Mouse (Mus musculus) embryonic facial prominence, embryonic 14.5 days (tissue): Measurements from ENCODE around the gene Shroom3. TPM values are rescaled to one million over a fixed set of nuclear protein-coding genes. Genes with fewer than 3 reads are reported as not detected.
A peak's percentile ranks its signal among the peaks of the same experiment; 100 is the strongest.

ENCODE experiments used
- ATAC-seq: fragments of 200-750 bp; cut with Nextera tagmentation; 2 replicates; pipeline ENCODE4 v1.8.0; 2017; ENCODE audit warnings: low read depth, moderate number of reproducible peaks, moderate TSS enrichment
- DNase-seq: peaks from one replicate; pipeline ENCODE4 v3.0.0-alpha.2; 2015; ENCODE audit warnings: low spot score
- H3K27ac ChIP-seq: fragments of 300-500 bp; sonication (generic); replicated peaks from 2 replicates; pipeline ENCODE4 v1.5.1; 2014; ENCODE audit warnings: low read depth, mild to moderate bottlenecking, low read length, moderate library complexity
- H3K27me3 ChIP-seq: fragments of 300-500 bp; sonication (generic); replicated peaks from 2 replicates; pipeline ENCODE4 v1.6.1; 2014; ENCODE audit warnings: low read length; ENCODE audit not compliant: control insufficient read depth, insufficient read depth
- H3K36me3 ChIP-seq: fragments of 300-500 bp; sonication (generic); 2 replicates; pipeline ENCODE4 v1.6.1; 2014; ENCODE audit warnings: low read length, mixed read lengths; ENCODE audit not compliant: control insufficient read depth, insufficient read depth
- H3K4me1 ChIP-seq: fragments of 300-500 bp; sonication (generic); 2 replicates; pipeline ENCODE4 v1.6.1; 2014; ENCODE audit warnings: antibody characterized with exemption, low read length; ENCODE audit not compliant: control insufficient read depth, insufficient read depth
- H3K4me2 ChIP-seq: fragments of 300-500 bp; sonication (generic); 2 replicates; pipeline ENCODE4 v1.6.1; 2014; ENCODE audit warnings: low read depth, mild to moderate bottlenecking, low read length, moderate library complexity, mixed read lengths
- H3K4me3 ChIP-seq: fragments of 300-500 bp; sonication (generic); 2 replicates; pipeline ENCODE4 v1.5.1; 2014; ENCODE audit warnings: low read depth, mild to moderate bottlenecking, low read length
- H3K9ac ChIP-seq: fragments of 300-500 bp; sonication (generic); 2 replicates; pipeline ENCODE4 v1.6.1; 2014; ENCODE audit warnings: low read depth, mild to moderate bottlenecking, low read length, moderate library complexity, mixed read lengths
- H3K9me3 ChIP-seq: fragments of 300-500 bp; sonication (generic); 2 replicates; pipeline ENCODE4 v1.6.1; 2016; ENCODE audit warnings: low read length; ENCODE audit not compliant: control insufficient read depth
- WGBS: fragments of 180-500 bp; shearing (Covaris S2); extraction: QIAGEN DNeasy Blood & Tissue Kit; methylation state at CpG from one replicate; pipeline ENCODE4 v1.1.7; 2014; 5-methylcytosine and 5-hydroxymethylcytosine counted together
- polyA plus RNA-seq: library from polyadenylated mRNA; unstranded; fragments of >200 nt; fragmentation: Nextera tagmentation; extraction: Ambion mirVana; gene quantifications from 2 replicates; pipeline ENCODE4 v1.2.1, GENCODE M21; 2014

The Shroom3 gene
- polyA plus RNA-seq, 1 experiment from 2014 or later = 3.4 TPM

GRCm38 (mm10) chr5:92811761-92812160 is 128.5 kb downstream of the Shroom3 start:
- peak overlapping the region; percentile 7; the same call in 1 of the 2 replicates for H3K4me2 ChIP-seq

DNA sequence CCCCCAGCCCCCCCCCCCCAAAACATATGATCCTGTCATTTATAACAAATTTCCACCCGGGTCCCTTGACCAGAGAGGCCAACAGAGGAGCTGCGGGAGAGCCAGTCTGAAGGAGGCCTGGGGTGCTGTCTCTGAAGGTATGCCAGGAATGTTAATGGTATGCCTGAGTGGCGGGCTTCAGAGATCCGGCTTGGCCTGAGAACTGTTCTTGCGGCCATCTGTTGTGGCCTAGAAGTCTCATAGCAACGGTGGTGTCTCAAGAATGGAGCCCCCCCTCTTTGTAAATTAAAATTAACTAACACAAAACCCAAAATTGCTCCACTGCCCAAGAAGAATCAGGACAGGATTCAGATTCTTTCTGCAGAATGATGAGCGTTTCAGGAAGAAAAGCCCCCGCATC is 129.7 kb downstream of the Shroom3 start:
- DNase-seq (peak; percentile 89), ATAC-seq (peak; percentile 60; the same call in 1 of the 2 replicates)
- peaks cover 8% of the 10 kb centered on the region; the same call in 1 of the 2 replicates for H3K27me3 ChIP-seq
- H3K9ac ChIP-seq = no peak overlapping the region
- 12% methylated on average over 8 of the region's 8 CpGs for WGBS
- H3K9me3 ChIP-seq = no peaks in the 10 kb centered on the region
- no peaks in the 10 kb centered on the region for H3K36me3 ChIP-seq
- H3K4me1 ChIP-seq = peaks cover 20% of the 10 kb centered on the region
- no peak overlapping the region for H3K4me3 ChIP-seq
- H3K27ac ChIP-seq = no peak overlapping the region
- 0 out of 2 replicates have a peak overlapping the region, but pooled peaks have one; percentile 15 for H3K4me2 ChIP-seq

More at GRCm38 (mm10) chr5:92811761-92812160, 128.5 kb downstream of the Shroom3 start:
- H3K4me3 ChIP-seq = no peak overlapping the region
- H3K9me3 ChIP-seq = no peaks in the 10 kb centered on the region
- DNase-seq = peak; percentile 46
- no peak for ATAC-seq
- peaks cover 20% of the 10 kb centered on the region for H3K4me1 ChIP-seq
- H3K9ac ChIP-seq = no peak overlapping the region
- no peak overlapping the region for H3K27ac ChIP-seq
- peaks cover 8% of the 10 kb centered on the region; the same call in 1 of the 2 replicates for H3K27me3 ChIP-seq
- H3K36me3 ChIP-seq = no peaks in the 10 kb centered on the region
- 26% methylated on average over 7 of the region's 7 CpGs for WGBS

DNA sequence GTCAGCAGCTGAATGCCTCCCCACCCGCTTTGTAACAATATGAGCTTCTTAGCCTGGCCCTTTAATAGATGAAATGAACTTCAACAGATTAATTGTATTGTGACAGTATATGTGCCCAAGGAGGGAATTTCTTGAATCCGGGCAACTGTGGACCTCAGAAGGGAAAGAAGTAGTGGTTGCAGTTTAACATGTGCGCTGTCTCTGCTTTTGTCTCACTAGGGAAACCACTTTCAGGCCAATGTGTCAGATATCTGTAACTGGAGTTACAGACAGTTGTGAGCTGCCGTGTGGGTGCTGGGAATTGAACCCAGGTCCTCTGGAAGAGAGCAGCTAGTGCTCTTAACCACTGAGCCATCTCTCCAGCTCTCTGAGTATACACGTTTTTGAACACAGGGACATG is 130.3 kb downstream of the Shroom3 start:
- Histone ChIP-seq H3K4me1 (peaks cover 18% of the 10 kb centered on the region), H3K27ac (no peak overlapping the region), H3K4me3 (no peak overlapping the region), H3K9ac (no peak overlapping the region), H3K27me3 (peaks cover 8% of the 10 kb centered on the region; the same call in 1 of the 2 replicates), H3K4me2 (no peak overlapping the region), H3K9me3 (no peaks in the 10 kb centered on the region), H3K36me3 (no peaks in the 10 kb centered on the region)
- no peak for ATAC-seq
- no peak for DNase-seq
- 75% methylated on average over 5 of the region's 5 CpGs for WGBS

DNA sequence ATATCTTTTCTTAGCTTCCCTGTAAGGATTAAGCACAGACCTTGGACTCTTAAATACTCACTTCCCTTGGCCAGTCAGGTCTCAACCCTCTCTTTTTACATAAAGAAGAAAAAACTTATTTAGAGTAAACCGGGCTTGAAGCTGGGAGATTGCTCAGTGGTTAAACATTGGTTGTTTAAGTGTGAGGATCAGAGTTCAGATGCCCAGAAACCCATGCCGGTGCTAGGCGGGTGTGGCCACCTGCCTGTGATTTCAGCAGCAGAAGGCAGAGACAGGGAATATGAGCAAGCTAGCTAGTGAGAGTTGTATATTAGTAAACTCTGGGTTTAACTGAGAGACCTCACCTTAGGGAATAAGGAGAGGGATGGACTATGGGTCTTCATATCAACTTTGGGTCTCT is 131.4 kb downstream of the Shroom3 start:
- Histone ChIP-seq H3K27me3 (0 out of 2 replicates have a peak, but pooled peaks cover 4% of the 10 kb centered on the region), H3K9me3 (no peaks in the 10 kb centered on the region), H3K27ac (no peak overlapping the region)

DNA sequence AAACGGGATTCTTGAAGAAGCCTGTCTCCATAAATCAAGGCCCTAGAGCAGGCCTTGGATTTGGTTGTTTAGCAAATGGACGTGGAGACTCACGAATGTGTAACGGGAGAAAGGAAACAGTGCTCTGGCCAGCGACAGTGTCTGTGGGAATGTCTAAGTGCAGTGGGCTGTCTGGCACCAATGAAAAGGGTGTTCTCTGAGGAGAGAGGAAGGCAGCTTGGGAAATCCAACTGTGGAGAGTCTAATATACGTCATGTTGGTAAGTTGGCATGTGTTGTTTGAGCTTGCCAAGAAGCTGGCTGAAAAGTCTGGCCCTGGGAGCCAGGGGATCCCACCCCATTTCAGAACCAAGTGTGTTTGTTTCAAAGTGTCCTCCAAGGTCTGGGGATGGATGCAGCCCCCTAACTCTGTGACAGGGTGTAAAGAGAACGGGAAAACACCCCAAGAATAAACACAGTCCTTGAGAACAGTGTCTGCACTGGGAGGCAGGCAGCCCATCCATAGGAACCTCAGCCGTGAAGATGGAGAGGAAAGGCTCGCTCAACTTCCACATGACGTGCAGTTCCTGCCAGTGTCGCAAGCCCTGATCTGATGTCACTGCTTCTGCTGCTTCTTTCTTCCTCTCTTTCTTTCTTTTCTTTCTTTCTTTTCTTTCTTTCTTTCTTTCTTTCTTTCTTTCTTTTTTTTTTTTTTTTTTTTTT is 134.0 kb downstream of the Shroom3 start:
- H3K36me3 ChIP-seq = no peaks in the 10 kb centered on the region
- H3K4me3 ChIP-seq = no peak overlapping the region
- DNase-seq (no peak), ATAC-seq (no peak)
- H3K4me1 ChIP-seq = peaks cover 8% of the 10 kb centered on the region
- H3K27me3 ChIP-seq = no peaks in the 10 kb centered on the region
- H3K4me2 ChIP-seq = no peak overlapping the region
- no peak overlapping the region for H3K27ac ChIP-seq
- 72% methylated on average over 11 of the region's 11 CpGs for WGBS
- H3K9ac ChIP-seq = no peak overlapping the region
- no peaks in the 10 kb centered on the region for H3K9me3 ChIP-seq

More for the DNA sequence above, 131.4 kb downstream of the Shroom3 start:
- Histone ChIP-seq H3K4me2 (no peak overlapping the region), H3K4me3 (no peak overlapping the region), H3K4me1 (peaks cover 17% of the 10 kb centered on the region), H3K9ac (no peak overlapping the region), H3K36me3 (no peaks in the 10 kb centered on the region)
- ATAC-seq = no peak
- 84% methylated on average over 3 of the region's 3 CpGs for WGBS
- no peak for DNase-seq

DNA sequence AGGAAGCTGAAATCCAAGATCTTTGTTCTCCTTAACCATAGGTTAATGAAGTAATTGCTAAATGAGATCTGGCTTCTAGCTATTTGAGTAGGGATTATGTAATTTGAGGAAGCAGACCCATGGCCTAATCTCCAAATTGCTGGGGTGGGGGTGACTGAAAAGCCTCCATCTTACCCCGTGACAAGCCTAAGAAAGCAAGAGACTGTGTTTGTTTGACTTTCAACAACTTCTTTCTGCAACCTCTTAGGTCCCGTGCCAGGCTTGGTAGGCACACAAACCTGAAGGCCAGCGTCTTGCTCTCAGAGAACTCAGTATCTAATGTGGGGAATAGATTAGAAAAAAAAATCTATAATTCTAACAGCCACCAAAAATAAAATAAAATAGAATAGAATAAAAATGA is 138.1 kb downstream of the Shroom3 start:
- H3K4me1 ChIP-seq = no peaks in the 10 kb centered on the region
- no peak overlapping the region for H3K4me2 ChIP-seq
- H3K36me3 ChIP-seq = no peaks in the 10 kb centered on the region
- 48% methylated on average over 3 of the region's 3 CpGs for WGBS
- no peak for DNase-seq
- no peak overlapping the region for H3K4me3 ChIP-seq
- H3K9me3 ChIP-seq = no peaks in the 10 kb centered on the region
- H3K9ac ChIP-seq = no peak overlapping the region
- no peaks in the 10 kb centered on the region for H3K27me3 ChIP-seq
- H3K27ac ChIP-seq = no peak overlapping the region
- ATAC-seq = peak; percentile 26; the same call in 1 of the 2 replicates

- Histone ChIP-seq H3K4me1 (no peaks in the 10 kb centered on the region), H3K4me3 (no peak overlapping the region), H3K27ac (no peak overlapping the region), H3K27me3 (no peaks in the 10 kb centered on the region), H3K9me3 (no peaks in the 10 kb centered on the region), H3K36me3 (no peaks in the 10 kb centered on the region), H3K4me2 (no peak overlapping the region), H3K9ac (no peak overlapping the region)
- ATAC-seq (no peak), DNase-seq (no peak)
- WGBS = 78% methylated on average over 7 of the region's 7 CpGs
Measured at GRCm38 (mm10) chr5:92823495-92823894, 140.3 kb downstream of the Shroom3 start.

GRCm38 (mm10) chr5:92824304-92825009 is 141.2 kb downstream of the Shroom3 start:
- Histone ChIP-seq H3K27ac (no peak overlapping the region), H3K4me2 (no peak overlapping the region), H3K27me3 (no peaks in the 10 kb centered on the region), H3K4me3 (no peak overlapping the region), H3K36me3 (no peaks in the 10 kb centered on the region), H3K9me3 (no peaks in the 10 kb centered on the region), H3K4me1 (no peaks in the 10 kb centered on the region), H3K9ac (no peak overlapping the region)
- DNase-seq (no peak), ATAC-seq (no peak)
- WGBS = 68% methylated on average over 10 of the region's 10 CpGs
